Mouse (Mus musculus) ES-E14 (cell line): Measurements from ENCODE around the gene A630089N07Rik. TPM values are rescaled to one million over a fixed set of nuclear protein-coding genes. Genes with fewer than 3 reads are reported as not detected.

Source experiments
- DNase-seq: peaks from one replicate; pipeline ENCODE4 v3.0.0-alpha.2; 2013; ENCODE audit warnings: low read depth, low spot score
- H3K27ac ChIP-seq: 2 replicates; pipeline ENCODE4 v1.5.1; 2012; ENCODE audit warnings: low read depth, mild to moderate bottlenecking, low read length, moderate library complexity, mixed read lengths; ENCODE audit not compliant: poor library complexity, insufficient read depth, severe bottlenecking
- H3K36me3 ChIP-seq: 2 replicates; pipeline ENCODE4 v1.6.1; 2012; ENCODE audit warnings: mild to moderate bottlenecking, low read length, moderate library complexity, mixed read lengths; ENCODE audit not compliant: control insufficient read depth, poor library complexity, insufficient read depth, severe bottlenecking
- H3K4me1 ChIP-seq, 2 experiments: fragments of 150-350 bp in 1 of 2; sonication (generic) in 1 of 2; 2 replicates each; pipeline ENCODE4 v1.6.1; 2012; ENCODE audit warnings: low read length in 2 of 2, mild to moderate bottlenecking in 1 of 2, mixed read lengths in 1 of 2; ENCODE audit not compliant: control insufficient read depth in 2 of 2, insufficient read depth in 2 of 2, poor library complexity in 1 of 2
- H3K4me3 ChIP-seq, 2 experiments: fragments of 150-350 bp in 1 of 2; sonication (generic) in 1 of 2; 2 replicates each; pipeline ENCODE4 v1.5.1; 2012; ENCODE audit warnings: low read length in 2 of 2, low read depth in 1 of 2, mild to moderate bottlenecking in 1 of 2, mixed read lengths in 1 of 2; ENCODE audit not compliant: insufficient read depth in 1 of 2, poor library complexity in 1 of 2, severe bottlenecking in 1 of 2
- H3K9ac ChIP-seq: 2 replicates; pipeline ENCODE4 v1.6.1; 2012; ENCODE audit warnings: low read depth, mild to moderate bottlenecking, low read length, mixed read lengths; ENCODE audit not compliant: poor library complexity, insufficient read depth, severe bottlenecking
- H3K9me3 ChIP-seq: fragments of 150-350 bp; sonication (generic); 2 replicates; pipeline ENCODE4 v1.6.1; 2012; ENCODE audit warnings: low read depth, mild to moderate bottlenecking, low read length; ENCODE audit not compliant: control insufficient read depth, insufficient read depth
- CHD2 ChIP-seq: IDR thresholded peaks from 2 replicates; pipeline ENCODE4 v1.6.1; 2014; ENCODE audit warnings: mild to moderate bottlenecking, low read depth, low read length, inconsistent platforms
- HCFC1 ChIP-seq: IDR thresholded peaks from 2 replicates; pipeline ENCODE4 v1.6.1; 2012; ENCODE audit warnings: low read length, inconsistent platforms, borderline replicate concordance; ENCODE audit not compliant: insufficient read depth
- MAFK ChIP-seq: IDR thresholded peaks from 2 replicates; pipeline ENCODE4 v1.6.1; 2014; ENCODE audit warnings: mild to moderate bottlenecking, low read depth, low read length, inconsistent platforms; ENCODE audit not compliant: insufficient read depth
- ZC3H11A ChIP-seq: IDR thresholded peaks from 2 replicates; pipeline ENCODE4 v1.6.1; 2012; ENCODE audit warnings: low read depth, mild to moderate bottlenecking, inconsistent platforms, low read length, borderline replicate concordance
- ZNF384 ChIP-seq: IDR thresholded peaks from 2 replicates; pipeline ENCODE4 v1.6.1; 2012; ENCODE audit warnings: low read depth, low read length, inconsistent platforms
- in situ Hi-C, 2 experiments: fragments of 600-800 bp; cut with MboI; formaldehyde crosslinking; loops; one replicate each; pipeline ENCODE4 v1.15.1; 2025; ENCODE audit warnings: low sequenced_read_pairs in 2 of 2, inconsistent platforms in 1 of 2; ENCODE audit not compliant: unreplicated experiment in 2 of 2
- total RNA-seq: library from RNA; depleted of rRNA; stranded (reverse); fragments of 300-350 nt; gene quantifications from 2 replicates; pipeline ENCODE4 v1.2.3, GENCODE M21; 2012

The A630089N07Rik gene
- total RNA-seq, 1 experiment, result 9.4 TPM

DNA sequence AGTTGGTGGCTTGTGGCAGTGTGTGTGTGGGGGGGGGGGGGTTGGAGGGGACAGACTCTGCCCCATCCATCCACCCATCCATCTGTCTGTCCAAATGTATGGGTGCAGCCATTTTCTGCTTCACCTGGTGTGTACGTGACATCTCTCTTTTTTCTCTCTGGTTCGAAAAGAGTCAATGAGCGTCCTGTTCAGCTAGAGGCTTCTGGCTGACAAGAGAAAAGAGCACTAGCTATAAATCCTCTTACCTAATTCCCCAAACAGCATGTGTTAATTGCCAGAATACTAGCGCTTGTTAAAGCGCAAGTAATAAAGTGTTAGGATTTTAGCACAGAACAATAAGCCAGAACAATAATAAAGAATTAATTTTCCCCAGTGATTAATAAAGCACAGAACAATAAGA lies 97.7 kb downstream of the A630089N07Rik start:
- no peak for DNase-seq
- in situ Hi-C loops, result no loop called here

DNA sequence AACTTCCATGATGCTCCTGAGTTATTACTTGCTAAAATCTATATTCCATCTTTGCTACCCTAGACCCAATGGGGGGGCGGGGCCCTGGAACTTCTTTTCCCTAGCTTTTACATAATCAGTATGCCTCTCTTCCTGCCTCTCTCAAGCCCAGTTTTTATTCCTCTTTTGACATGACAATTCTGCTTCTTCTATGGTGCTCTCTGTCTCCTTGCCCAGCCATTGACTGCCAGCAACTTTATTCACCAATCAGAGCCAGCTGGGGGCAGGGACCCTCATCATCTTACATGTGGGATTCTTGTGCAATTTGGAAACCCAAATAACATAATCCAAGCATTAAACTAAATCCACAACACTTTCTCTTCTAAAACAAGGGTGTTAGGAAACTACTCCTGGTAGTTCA lies 100.9 kb downstream of the A630089N07Rik start:
- no peaks in the 10 kb centered on the region for H3K9me3 ChIP-seq
- H3K27ac ChIP-seq, result no peak overlapping the region
- no peak overlapping the region for H3K9ac ChIP-seq
- no peak for DNase-seq
- H3K36me3 ChIP-seq, result no peaks in the 10 kb centered on the region
- no peaks in the 10 kb centered on the region for H3K4me1 ChIP-seq
- in situ Hi-C loops, result no loop called here
- no peak overlapping the region for H3K4me3 ChIP-seq
- no peak for TF ChIP-seq ZC3H11A
- no peak for TF ChIP-seq MAFK
- TF ChIP-seq HCFC1, result no peak
- no peak for TF ChIP-seq CHD2
- TF ChIP-seq ZNF384, result no peak

More for the DNA sequence above, 97.7 kb downstream of the A630089N07Rik start:
- Histone ChIP-seq H3K27ac (no peak overlapping the region), H3K36me3 (no peaks in the 10 kb centered on the region), H3K4me3 (no peak overlapping the region), H3K9me3 (no peaks in the 10 kb centered on the region), H3K9ac (no peak overlapping the region), H3K4me1 (no peaks in the 10 kb centered on the region)
- TF ChIP-seq ZC3H11A (no peak), HCFC1 (no peak), ZNF384 (no peak), MAFK (no peak), CHD2 (no peak)

GRCm38 (mm10) chr16:97977722-97978121 lies 104.5 kb downstream of the A630089N07Rik start:
- Histone ChIP-seq H3K4me1 (no peaks in the 10 kb centered on the region), H3K36me3 (no peaks in the 10 kb centered on the region), H3K27ac (no peak overlapping the region), H3K9ac (no peak overlapping the region), H3K4me3 (no peak overlapping the region), H3K9me3 (no peaks in the 10 kb centered on the region)
- DNase-seq, result no peak
- in situ Hi-C loops, result no loop called here
- TF ChIP-seq MAFK (no peak), ZC3H11A (no peak), ZNF384 (no peak), CHD2 (no peak), HCFC1 (no peak)

- H3K9me3 ChIP-seq, result no peaks in the 10 kb centered on the region
- H3K4me3 ChIP-seq, result no peak overlapping the region
- no peak for TF ChIP-seq MAFK
- no peak for TF ChIP-seq CHD2
- no peak for TF ChIP-seq HCFC1
- no peak for TF ChIP-seq ZNF384
- TF ChIP-seq ZC3H11A, result no peak
- H3K36me3 ChIP-seq, result no peaks in the 10 kb centered on the region
- no peak for DNase-seq
- no peak overlapping the region for H3K9ac ChIP-seq
- no peaks in the 10 kb centered on the region for H3K4me1 ChIP-seq
- H3K27ac ChIP-seq, result no peak overlapping the region
- in situ Hi-C loops, result no loop called here
These were observed 105.0 kb downstream of the A630089N07Rik start for GRCm38 (mm10) chr16:97977277-97977676.
